Comparison of ENCODE assay signal across 8 mouse cellular contexts in the genomic region with DNA sequence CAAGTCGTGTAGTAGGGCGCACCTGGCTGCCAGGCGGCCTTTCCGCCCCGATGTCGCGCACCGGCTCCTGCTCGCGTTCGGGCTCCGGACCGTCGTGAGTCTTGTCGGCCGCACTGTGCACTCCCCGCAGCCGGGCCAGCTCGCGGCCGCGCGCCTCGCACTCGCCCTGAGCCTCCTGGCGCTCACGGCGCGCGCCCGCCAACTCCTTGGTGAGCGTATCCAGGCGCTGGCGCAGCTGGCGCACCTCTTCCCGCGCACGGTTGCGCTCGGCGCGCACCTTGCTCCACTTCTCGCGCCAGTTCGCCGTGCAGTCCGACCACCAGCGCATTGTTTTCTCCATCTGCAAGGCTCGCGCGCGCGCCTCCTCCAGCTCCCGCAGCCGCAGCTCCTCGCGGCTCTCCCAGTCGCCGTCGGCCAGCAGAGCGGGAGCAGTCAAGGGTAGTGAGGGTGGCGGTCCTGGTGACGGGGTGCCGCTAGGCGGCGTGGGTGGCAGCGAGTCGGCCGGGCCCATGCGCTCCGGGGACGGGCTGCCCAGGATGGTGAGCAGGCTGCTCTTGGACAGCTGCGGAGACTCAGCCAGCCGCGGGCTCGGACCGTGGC. TPM values are rescaled to one million over a fixed set of nuclear protein-coding genes. Genes with fewer than 3 reads are reported as not detected.
DNase-seq lines count a peak whose midpoint lies in the region; ATAC-seq lines count a peak whose summit lies in the region.

No protein-coding gene starts in this region.

- no peak for ATAC-seq in liver, embryonic 11.5 days (replicated peaks; ENCODE audit: low FRiP score)

- 24% methylated on average over 77 of the region's 77 CpGs for WGBS in liver, embryonic 11.5 days

- DNase-seq in cerebellum, postnatal 10 days, result peak; percentile 75 to 80
- no peak for DNase-seq in cerebellum, adult 9-11 months
- peak; percentile 25 to 62 for DNase-seq in cerebellum, postnatal 25 days
- DNase-seq in gastrocnemius, postnatal 10 days, result peak; percentile 74
- peak; percentile 59 for DNase-seq in kidney, adult 9 months
- DNase-seq in liver, embryonic 11.5 days (ENCODE audit: low spot score), result peak; percentile 77
- peak; percentile 84 for DNase-seq in neural tube, embryonic 10.5 days (ENCODE audit: extremely low spot score, low spot score)
- peak; percentile 72 for DNase-seq in urinary bladder, postnatal 14 days (ENCODE audit: low spot score)

- H3K4me1 ChIP-seq in liver, embryonic 11.5 days (replicated peaks; ENCODE audit: control insufficient read depth, insufficient read depth, low read length), result peaks cover 35% of the 10 kb centered on the region

- no peak overlapping the region for H3K27ac ChIP-seq in liver, embryonic 11.5 days (ENCODE audit: low read depth, low read length)

- peaks cover 11% of the 10 kb centered on the region for H3K27me3 ChIP-seq in liver, embryonic 11.5 days (replicated peaks; ENCODE audit: control insufficient read depth, insufficient read depth, low read length)

- peak overlapping the region; percentile 41 for H3K4me3 ChIP-seq in liver, embryonic 11.5 days (ENCODE audit: low read depth, low read length)

- peak overlapping the region; percentile 73 for H3K4me2 ChIP-seq in liver, embryonic 11.5 days

- no peak overlapping the region; the same call in 1 of the 2 replicates for H3K9ac ChIP-seq in liver, embryonic 11.5 days (ENCODE audit: low read depth, low read length)

- no peaks in the 10 kb centered on the region for H3K9me3 ChIP-seq in liver, embryonic 11.5 days (ENCODE audit: control insufficient read depth, low read length)

- peaks cover 3% of the 10 kb centered on the region; the same call in 1 of the 2 replicates for H3K36me3 ChIP-seq in liver, embryonic 11.5 days (ENCODE audit: control insufficient read depth, insufficient read depth, low read length)

RNA-seq across cellular contexts. Expression of gene Ccdc102a, which starts 4.7 kb away (rescaled TPM):
- 10 to 100 TPM; 10.3 to 15.1 TPM for total RNA-seq in gastrocnemius, postnatal 10 days (2021)
- polyA plus RNA-seq in liver, embryonic 11.5 days (2014; fragmentation: Nextera tagmentation; extraction: Ambion mirVana), result 16.4 and 17.6 TPM in 2 replicates

RNA-seq across cellular contexts. Expression of gene Adgrg5, which starts 10.3 kb away (rescaled TPM):
- total RNA-seq in gastrocnemius, postnatal 10 days (2021), result under 1 TPM; 0.07 to 0.09 TPM
- 1.9 and 2.0 TPM in 2 replicates for polyA plus RNA-seq in liver, embryonic 11.5 days (2014; fragmentation: Nextera tagmentation; extraction: Ambion mirVana)

RNA-seq across cellular contexts. Expression of gene Dok4, which starts 37.0 kb away (rescaled TPM):
- 10 to 100 TPM; 11.4 TPM for total RNA-seq in gastrocnemius, postnatal 10 days (2021)
- polyA plus RNA-seq in liver, embryonic 11.5 days (2014; fragmentation: Nextera tagmentation; extraction: Ambion mirVana), result 13.2 and 13.9 TPM in 2 replicates

RNA-seq across cellular contexts. Expression of gene Polr2c, which starts 55.9 kb away (rescaled TPM):
- total RNA-seq in gastrocnemius, postnatal 10 days (2021), result 10 to 100 TPM; 37.6 to 43.6 TPM
- 162 and 172 TPM in 2 replicates for polyA plus RNA-seq in liver, embryonic 11.5 days (2014; fragmentation: Nextera tagmentation; extraction: Ambion mirVana)
